Mouse (Mus musculus) megakaryocyte, embryonic 14.5 days (primary cell): ENCODE measurements around the gene Gnao1. TPM values are rescaled to one million over a fixed set of nuclear protein-coding genes. Genes with fewer than 3 reads are reported as not detected.
A peak's percentile ranks its signal among the peaks of the same experiment; 100 is the strongest.

Source experiments
- H3K27me3 ChIP-seq: replicated peaks from 2 replicates; pipeline ENCODE3; 2012; ENCODE audit warnings: inconsistent platforms
- H3K36me3 ChIP-seq: replicated peaks from 2 replicates; pipeline ENCODE3; 2012; ENCODE audit warnings: low read length, inconsistent platforms, mixed read lengths
- H3K4me1 ChIP-seq: 2 replicates; pipeline ENCODE4 v1.6.1; 2012; ENCODE audit warnings: inconsistent platforms
- H3K4me3 ChIP-seq: replicated peaks from 2 replicates; pipeline ENCODE3; 2012; ENCODE audit warnings: moderate library complexity, mild to moderate bottlenecking, inconsistent platforms
- H3K9me3 ChIP-seq: 2 replicates; pipeline ENCODE4 v1.6.1; 2012; ENCODE audit warnings: inconsistent platforms
- FLI1 ChIP-seq: IDR thresholded peaks from 2 replicates; pipeline ENCODE4 v1.6.1; 2012; ENCODE audit warnings: low read length, inconsistent platforms, mixed read lengths
- GATA1 ChIP-seq: IDR thresholded peaks from 3 replicates; pipeline ENCODE4 v1.6.1; 2012; ENCODE audit warnings: mixed read lengths, low read length, inconsistent platforms, borderline replicate concordance
- polyA plus RNA-seq: library from polyadenylated mRNA; stranded (reverse); fragments of >175 nt; gene quantifications from 2 replicates; pipeline ENCODE4 v1.2.3, GENCODE M21; 2012; ENCODE audit warnings: low replicate concordance; ENCODE audit not compliant: insufficient read depth

Gene Gnao1
- not detected in 2 replicates for polyA plus RNA-seq

DNA sequence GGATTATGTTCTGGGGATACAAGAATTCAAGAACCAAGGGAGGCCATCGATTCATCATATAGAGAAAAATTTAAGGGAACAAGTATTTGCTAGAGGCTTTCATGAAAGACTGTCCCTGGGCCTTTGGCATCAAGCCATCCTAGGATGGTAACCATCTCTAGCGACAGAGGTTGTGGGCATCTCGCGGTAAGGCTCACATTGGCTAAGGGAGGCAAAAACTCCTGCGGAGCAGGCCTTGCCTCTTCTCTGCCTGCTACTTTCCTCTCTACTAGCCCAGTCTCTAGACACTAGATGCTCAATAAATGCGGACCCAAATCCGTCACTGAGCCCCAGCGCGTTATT, at the start of gene Gnao1:
TSS of gene Gnao1 (plus strand) at position 281 of the 342 bp plus-strand sequence.
- Histone ChIP-seq H3K27me3 (peaks cover 63% of the 10 kb centered on the region), H3K9me3 (peaks cover 7% of the 10 kb centered on the region), H3K36me3 (no peaks in the 10 kb centered on the region), H3K4me3 (peak within 1 kb of the TSS; percentile 90), H3K4me1 (peaks cover 29% of the 10 kb centered on the region)
- TF ChIP-seq GATA1, result no peak
- no peak for TF ChIP-seq FLI1

DNA sequence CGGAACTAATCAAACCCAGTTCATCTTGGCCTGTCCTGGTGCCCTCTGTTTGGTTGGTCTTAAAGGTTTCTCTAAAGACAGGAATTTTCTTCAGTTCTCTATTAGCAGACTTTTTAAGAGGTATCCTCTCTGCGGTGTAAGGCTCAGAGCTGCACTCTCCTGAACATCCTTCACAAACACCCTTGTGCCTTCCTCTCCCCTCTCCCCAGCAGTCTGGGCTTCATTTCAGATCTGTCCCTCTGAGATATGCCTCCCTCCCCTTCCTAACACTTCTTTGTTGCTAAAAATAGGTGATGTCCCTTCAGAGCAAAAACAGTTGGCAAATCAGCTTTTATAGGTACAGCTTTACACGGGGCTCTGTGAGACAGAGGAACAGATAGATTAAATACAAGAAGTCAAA, 32.2 kb upstream of the Gnao1 start:
- no peaks in the 10 kb centered on the region for H3K27me3 ChIP-seq
- no peaks in the 10 kb centered on the region for H3K9me3 ChIP-seq
- H3K4me1 ChIP-seq, result no peaks in the 10 kb centered on the region
- H3K36me3 ChIP-seq, result no peaks in the 10 kb centered on the region
- TF ChIP-seq GATA1 (no peak), FLI1 (no peak)
- no peak overlapping the region for H3K4me3 ChIP-seq

DNA sequence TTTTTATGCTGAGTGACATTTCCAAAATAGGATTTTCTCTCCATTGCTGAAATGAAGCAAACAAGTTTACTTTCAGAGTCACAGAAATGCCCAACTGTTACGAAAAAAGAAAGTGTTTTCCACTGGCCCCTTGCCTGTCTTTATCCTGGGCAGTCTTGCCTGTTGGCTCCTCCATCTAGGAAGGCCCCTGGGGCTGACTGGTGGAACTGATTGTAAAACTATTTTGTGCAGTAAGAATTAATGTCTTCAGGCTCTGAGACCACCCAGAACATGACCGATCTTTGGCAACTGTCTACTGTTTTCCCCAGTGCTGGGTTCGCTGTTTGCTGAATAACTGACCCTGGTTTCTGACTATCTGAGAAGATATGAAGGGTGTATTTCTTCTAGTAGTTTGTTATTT, 540 bp upstream of the Gnao1 start:
- TF ChIP-seq GATA1 (no peak), FLI1 (no peak)
- Histone ChIP-seq H3K4me1 (peaks cover 29% of the 10 kb centered on the region), H3K4me3 (no peak overlapping the region), H3K9me3 (peaks cover 7% of the 10 kb centered on the region), H3K27me3 (peaks cover 58% of the 10 kb centered on the region), H3K36me3 (no peaks in the 10 kb centered on the region)

DNA sequence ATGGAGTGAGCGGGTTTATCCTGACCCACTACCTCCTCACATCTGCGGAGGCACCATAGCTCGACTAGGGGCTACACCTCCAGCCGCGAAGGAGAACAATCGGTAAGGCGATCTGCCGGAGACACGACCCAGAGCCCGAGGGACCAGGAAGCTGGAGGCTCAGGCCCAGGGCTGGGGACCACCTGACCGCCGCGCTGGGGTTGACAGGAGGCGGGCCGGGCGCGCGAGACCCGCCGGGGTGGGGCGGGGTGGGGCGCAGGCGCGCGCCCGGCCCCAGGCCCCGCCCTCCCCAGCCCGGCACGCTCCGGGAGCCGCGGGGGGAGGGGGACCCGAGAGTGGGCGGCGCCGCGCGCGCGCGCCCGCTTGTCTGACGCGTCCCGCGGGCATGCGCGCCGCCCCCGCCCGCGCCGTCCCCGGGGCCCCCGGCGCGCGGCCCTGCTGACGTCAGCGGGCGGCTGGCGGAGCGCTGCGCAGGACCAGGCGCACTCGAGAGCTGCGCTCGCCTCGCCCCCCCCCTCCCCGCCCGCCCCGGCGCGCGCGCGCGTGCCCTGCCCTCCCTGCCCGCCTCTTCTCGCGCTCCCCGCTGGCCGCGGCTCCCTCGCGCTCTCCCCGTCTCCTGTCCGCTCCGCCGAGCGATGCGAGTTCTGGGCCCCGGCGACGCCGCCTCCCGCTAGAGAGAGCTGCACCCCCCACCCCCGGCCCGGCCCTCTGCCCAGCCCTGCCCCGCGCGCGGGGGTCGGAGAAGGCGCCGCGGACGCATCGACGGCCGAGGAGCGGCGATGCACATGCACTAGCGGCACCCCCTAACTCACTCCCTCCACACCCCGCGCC, 477 bp downstream of the Gnao1 start:
- Histone ChIP-seq H3K4me3 (peak overlapping the region; percentile 90), H3K4me1 (peaks cover 29% of the 10 kb centered on the region), H3K27me3 (peaks cover 69% of the 10 kb centered on the region), H3K9me3 (peaks cover 7% of the 10 kb centered on the region), H3K36me3 (no peaks in the 10 kb centered on the region)
- TF ChIP-seq FLI1 (no peak), GATA1 (no peak)

DNA sequence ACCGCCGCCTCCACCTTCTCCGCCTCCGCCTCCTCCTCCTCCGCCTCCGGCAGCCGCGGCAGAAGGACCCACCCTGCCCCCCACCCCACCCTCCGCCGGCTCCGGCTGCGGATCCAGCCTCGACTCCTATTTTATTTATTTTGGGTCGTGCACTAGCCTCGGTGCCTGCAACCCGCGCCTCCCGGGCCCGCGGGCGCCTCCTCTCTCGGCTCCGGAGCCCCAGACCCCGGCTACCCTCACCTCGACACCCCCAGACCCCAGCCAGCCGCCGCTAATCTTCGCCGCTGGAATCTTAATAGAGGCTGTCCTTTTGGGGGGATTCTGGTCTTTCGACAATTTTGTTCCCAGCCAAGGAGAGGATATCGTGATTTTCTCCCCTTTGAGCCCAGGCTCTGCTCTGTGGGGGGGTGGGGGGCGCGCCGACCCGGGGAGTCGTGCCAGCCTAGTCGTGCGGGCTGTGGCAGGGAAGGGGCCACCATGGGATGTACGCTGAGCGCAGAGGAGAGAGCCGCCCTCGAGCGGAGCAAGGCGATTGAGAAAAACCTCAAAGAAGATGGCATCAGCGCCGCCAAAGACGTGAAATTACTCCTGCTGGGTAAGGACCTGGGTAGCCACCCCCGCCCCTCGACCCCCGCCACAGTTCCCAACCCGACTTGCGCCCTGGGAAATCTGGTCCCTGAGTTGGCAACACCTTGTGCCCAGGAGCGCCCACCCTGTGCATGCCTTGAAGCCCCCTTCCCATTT, 1.3 kb downstream of the Gnao1 start:
- peaks cover 29% of the 10 kb centered on the region for H3K4me1 ChIP-seq
- no peak for TF ChIP-seq FLI1
- TF ChIP-seq GATA1, result no peak
- no peaks in the 10 kb centered on the region for H3K36me3 ChIP-seq
- H3K9me3 ChIP-seq, result peaks cover 7% of the 10 kb centered on the region
- peak overlapping the region; percentile 90 for H3K4me3 ChIP-seq
- peaks cover 72% of the 10 kb centered on the region for H3K27me3 ChIP-seq

DNA sequence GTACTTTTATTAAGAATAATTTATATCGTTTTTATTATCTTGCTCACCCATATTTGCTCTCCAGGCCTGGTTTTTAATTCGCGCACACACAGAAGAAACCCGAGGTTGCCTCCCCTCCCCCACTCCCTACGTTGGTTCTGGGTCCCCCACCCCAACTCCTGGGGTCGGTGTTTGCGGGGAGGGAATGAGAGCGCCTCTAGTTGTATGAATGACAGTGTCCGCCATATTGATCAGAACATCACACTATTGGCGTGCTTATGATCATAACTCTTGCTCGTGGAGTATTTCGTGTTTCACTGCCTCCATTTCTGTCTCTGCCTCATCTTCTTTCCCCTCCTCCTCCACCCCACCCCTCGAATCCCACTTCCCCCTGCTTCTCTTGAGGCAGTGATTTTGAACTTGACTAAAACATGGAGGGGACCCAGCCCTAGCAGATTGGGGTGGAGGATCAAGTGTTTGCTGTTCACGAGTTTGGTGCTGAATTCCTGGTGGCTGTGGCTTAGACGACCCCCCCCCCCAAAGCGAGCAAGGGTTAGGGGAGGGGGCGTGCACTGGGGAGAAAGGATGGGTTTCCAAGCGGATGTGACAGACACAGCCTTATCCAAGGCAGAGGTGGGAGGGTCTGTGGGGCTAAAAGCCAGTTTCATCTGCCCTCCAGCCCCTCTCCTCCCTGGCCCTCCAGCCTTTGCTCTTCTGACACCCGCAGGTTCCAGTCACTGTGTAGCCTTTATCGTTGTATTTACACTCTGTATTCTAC, 2.1 kb downstream of the Gnao1 start:
- Histone ChIP-seq H3K36me3 (no peaks in the 10 kb centered on the region), H3K4me3 (no peak overlapping the region), H3K9me3 (peaks cover 7% of the 10 kb centered on the region), H3K27me3 (peaks cover 79% of the 10 kb centered on the region), H3K4me1 (peaks cover 29% of the 10 kb centered on the region)
- TF ChIP-seq FLI1, result no peak
- no peak for TF ChIP-seq GATA1

DNA sequence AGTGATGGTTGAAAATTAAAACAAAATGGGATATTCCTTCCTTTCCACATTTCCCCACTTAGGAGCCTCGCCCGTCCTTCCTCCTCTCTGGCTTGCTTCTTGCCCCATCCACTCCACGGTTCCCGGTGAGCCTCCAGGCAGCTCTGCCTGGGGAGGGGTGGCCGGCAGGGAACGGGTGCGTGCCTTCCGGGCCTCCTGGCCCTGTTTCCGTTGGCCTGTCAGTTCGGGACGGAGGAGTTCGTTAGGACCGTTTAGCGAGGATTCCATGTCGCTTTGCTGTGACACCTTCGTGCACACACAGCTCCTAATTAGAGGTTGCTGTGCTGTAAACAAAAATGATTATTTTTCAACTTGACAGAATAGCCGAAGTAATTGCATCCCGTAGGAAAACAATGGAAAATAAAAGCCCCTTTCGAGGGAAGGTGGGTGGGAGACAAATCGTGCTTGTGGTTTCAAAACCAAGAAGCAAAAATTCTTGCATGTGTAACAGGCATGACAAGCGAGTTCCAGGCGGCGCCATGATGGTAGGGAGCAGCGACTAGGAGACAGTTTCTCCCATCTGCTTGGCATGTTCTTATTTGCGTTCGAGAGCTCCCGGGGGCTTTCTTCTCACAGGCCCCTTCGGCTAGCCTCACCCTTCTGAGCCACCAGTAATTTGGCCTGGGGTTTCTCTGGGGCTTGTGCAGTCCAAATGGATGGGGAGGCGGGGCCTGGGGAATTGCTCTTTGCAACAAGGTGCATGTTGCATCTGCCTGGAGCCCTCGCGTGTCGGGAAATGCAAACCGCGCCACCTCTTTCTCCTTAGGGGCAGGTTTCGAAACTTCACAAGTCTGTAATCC, 3.0 kb downstream of the Gnao1 start:
- peaks cover 80% of the 10 kb centered on the region for H3K27me3 ChIP-seq
- TF ChIP-seq FLI1 (no peak), GATA1 (no peak)
- H3K4me1 ChIP-seq, result peaks cover 29% of the 10 kb centered on the region
- H3K4me3 ChIP-seq, result peak overlapping the region; percentile 46
- H3K9me3 ChIP-seq, result peaks cover 7% of the 10 kb centered on the region
- H3K36me3 ChIP-seq, result no peaks in the 10 kb centered on the region

DNA sequence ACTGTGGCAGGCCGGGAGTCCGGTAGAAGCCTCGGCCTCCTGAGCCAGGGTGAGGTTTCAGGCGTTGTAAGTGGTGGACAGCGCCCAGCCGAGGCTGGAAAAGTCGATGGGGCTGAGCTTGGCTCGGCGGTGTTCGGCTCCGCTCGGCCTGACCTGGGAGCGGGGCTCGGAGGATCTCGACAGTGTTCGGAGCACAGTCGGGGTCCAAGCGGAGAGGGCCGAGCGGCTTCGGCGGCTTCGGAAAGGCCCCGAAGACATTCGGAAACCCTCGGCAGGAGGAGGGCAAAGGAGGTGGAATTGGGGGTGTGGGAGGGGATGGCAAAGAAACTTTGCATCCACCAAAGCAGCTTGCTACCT, 3.6 kb downstream of the Gnao1 start:
- peak overlapping the region; percentile 46 for H3K4me3 ChIP-seq
- H3K4me1 ChIP-seq, result peaks cover 29% of the 10 kb centered on the region
- peaks cover 7% of the 10 kb centered on the region for H3K9me3 ChIP-seq
- H3K36me3 ChIP-seq, result no peaks in the 10 kb centered on the region
- H3K27me3 ChIP-seq, result peaks cover 79% of the 10 kb centered on the region
- TF ChIP-seq GATA1, result no peak
- TF ChIP-seq FLI1, result no peak

DNA sequence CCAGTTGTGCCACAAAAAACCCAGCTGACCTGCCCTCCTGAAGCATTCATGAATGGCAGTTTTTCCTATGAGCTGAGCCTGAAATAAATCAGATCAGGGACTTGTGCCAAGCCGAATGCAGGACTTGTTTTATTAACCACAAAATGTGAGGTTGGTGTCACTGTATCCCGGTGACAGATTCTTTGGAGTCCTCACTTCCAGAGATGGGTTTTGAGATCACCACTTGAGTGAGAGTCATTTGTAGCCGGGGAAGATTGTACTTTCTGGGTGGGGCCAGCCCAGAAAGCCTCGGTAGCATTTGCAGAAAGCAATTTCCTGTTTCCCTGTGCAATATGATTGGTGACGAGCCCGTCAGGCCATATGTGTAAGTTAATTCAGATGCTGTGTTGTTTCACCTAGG, 4.5 kb downstream of the Gnao1 start:
- Histone ChIP-seq H3K4me3 (no peak overlapping the region), H3K27me3 (peaks cover 73% of the 10 kb centered on the region), H3K9me3 (peaks cover 7% of the 10 kb centered on the region), H3K36me3 (no peaks in the 10 kb centered on the region), H3K4me1 (peaks cover 29% of the 10 kb centered on the region)
- TF ChIP-seq GATA1 (no peak), FLI1 (no peak)
